Mouse (Mus musculus) myocyte (in vitro differentiated cells): ENCODE data around the gene Cmas.

Experiments used
- E2F4 ChIP-seq: IDR thresholded peaks from one replicate; pipeline ENCODE4 v1.6.1; 2011; ENCODE audit warnings: mild to moderate bottlenecking, control low read depth, moderate library complexity; ENCODE audit not compliant: insufficient read depth
- MYOG ChIP-seq, 3 experiments: IDR thresholded peaks; one replicate each; pipeline ENCODE4 v1.6.1; 2011; ENCODE audit warnings: control low read depth in 2 of 3, low read depth in 2 of 3, mild to moderate bottlenecking in 2 of 3; ENCODE audit not compliant: insufficient read length in 2 of 3, control insufficient read depth in 1 of 3, insufficient read depth in 1 of 3

- TF ChIP-seq MYOG (IDR thresholded peaks at IDR 0.05; ENCODE audit: control insufficient read depth in 1 of 3, insufficient read depth in 1 of 3, insufficient read length in 2 of 3, low read depth in 2 of 3) (no peak), E2F4 (no peak)
Measured at GRCm38 (mm10) chr6:142748057-142748708, 8.3 kb upstream of the Cmas start.
